Mouse (Mus musculus) neural tube, embryonic 15.5 days (tissue): ENCODE measurements around the gene Apbb2. TPM values are rescaled to one million over a fixed set of nuclear protein-coding genes. Genes with fewer than 3 reads are reported as not detected.
A peak's percentile ranks its signal among the peaks of the same experiment; 100 is the strongest.

Source experiments
- ATAC-seq: fragments of 200-750 bp; cut with Nextera tagmentation; 2 replicates; pipeline ENCODE4 v1.8.0; 2017; ENCODE audit warnings: mild to moderate bottlenecking, moderate TSS enrichment, moderate library complexity; ENCODE audit not compliant: low FRiP score
- H3K27ac ChIP-seq: fragments of 300-500 bp; sonication (generic); replicated peaks from 2 replicates; pipeline ENCODE4 v1.5.1; 2015; ENCODE audit warnings: mild to moderate bottlenecking, inconsistent platforms
- H3K27me3 ChIP-seq: fragments of 300-500 bp; sonication (generic); replicated peaks from 2 replicates; pipeline ENCODE4 v1.6.1; 2015; ENCODE audit warnings: inconsistent platforms
- H3K36me3 ChIP-seq: fragments of 300-500 bp; sonication (generic); 2 replicates; pipeline ENCODE4 v1.6.1; 2015; ENCODE audit warnings: inconsistent platforms
- H3K4me1 ChIP-seq: fragments of 300-500 bp; sonication (generic); 2 replicates; pipeline ENCODE4 v1.6.1; 2015; ENCODE audit warnings: inconsistent platforms
- H3K4me2 ChIP-seq: fragments of 300-500 bp; sonication (generic); 2 replicates; pipeline ENCODE4 v1.6.1; 2015; ENCODE audit warnings: inconsistent platforms, mild to moderate bottlenecking, moderate library complexity
- H3K4me3 ChIP-seq: fragments of 300-500 bp; sonication (generic); replicated peaks from 2 replicates; pipeline ENCODE4 v1.5.1; 2015; ENCODE audit warnings: mild to moderate bottlenecking, inconsistent platforms
- H3K9ac ChIP-seq: fragments of 300-500 bp; sonication (generic); replicated peaks from 2 replicates; pipeline ENCODE4 v1.6.1; 2015; ENCODE audit warnings: mild to moderate bottlenecking, inconsistent platforms
- H3K9me3 ChIP-seq: fragments of 300-500 bp; sonication (generic); replicated peaks from 2 replicates; pipeline ENCODE4 v1.6.1; 2016; ENCODE audit warnings: inconsistent platforms
- WGBS: fragments of 180-500 bp; shearing (Covaris S2); methylation state at CpG from one replicate; pipeline ENCODE4 v1.1.7; 2015; ENCODE audit warnings: mixed read lengths; 5-methylcytosine and 5-hydroxymethylcytosine counted together
- polyA plus RNA-seq: library from polyadenylated mRNA; unstranded; fragments of >200 nt; fragmentation: Nextera tagmentation; extraction: Ambion mirVana; gene quantifications from 2 replicates; pipeline ENCODE4 v1.2.1, GENCODE M21; 2015

Gene Apbb2
- polyA plus RNA-seq, 1 experiment from 2014 or later: 118 TPM

GRCm38 (mm10) chr5:66346756-66347155, 271.8 kb downstream of the Apbb2 start:
- no peaks in the 10 kb centered on the region for H3K9me3 ChIP-seq
- H3K4me2 ChIP-seq: no peak overlapping the region
- no peaks in the 10 kb centered on the region for H3K27me3 ChIP-seq
- H3K4me3 ChIP-seq: no peak overlapping the region
- no peak overlapping the region for H3K27ac ChIP-seq
- no peak for ATAC-seq
- WGBS: 90% methylated on average over 6 of the region's 6 CpGs
- H3K9ac ChIP-seq: no peak overlapping the region
- no peaks in the 10 kb centered on the region for H3K36me3 ChIP-seq
- H3K4me1 ChIP-seq: peaks cover 21% of the 10 kb centered on the region

- no peaks in the 10 kb centered on the region for H3K9me3 ChIP-seq
- H3K4me3 ChIP-seq: no peak overlapping the region
- H3K36me3 ChIP-seq: no peaks in the 10 kb centered on the region
- no peak overlapping the region for H3K9ac ChIP-seq
- no peak overlapping the region for H3K27ac ChIP-seq
- no peaks in the 10 kb centered on the region for H3K27me3 ChIP-seq
- no peak for ATAC-seq
- no peak overlapping the region for H3K4me2 ChIP-seq
- WGBS: 54% methylated on average over 3 of the region's 3 CpGs
- H3K4me1 ChIP-seq: peaks cover 36% of the 10 kb centered on the region
Observed at GRCm38 (mm10) chr5:66345140-66345539, 273.4 kb downstream of the Apbb2 start.

GRCm38 (mm10) chr5:66344182-66344581, 274.4 kb downstream of the Apbb2 start:
- no peak for ATAC-seq
- peaks cover 40% of the 10 kb centered on the region for H3K4me1 ChIP-seq
- no peak overlapping the region for H3K4me3 ChIP-seq
- no peaks in the 10 kb centered on the region for H3K9me3 ChIP-seq
- no peaks in the 10 kb centered on the region for H3K27me3 ChIP-seq
- no peaks in the 10 kb centered on the region for H3K36me3 ChIP-seq
- no peak overlapping the region for H3K4me2 ChIP-seq
- WGBS: 74% methylated on average over 2 of the region's 2 CpGs
- H3K9ac ChIP-seq: no peak overlapping the region
- no peak overlapping the region for H3K27ac ChIP-seq

GRCm38 (mm10) chr5:66342285-66342684, 276.3 kb downstream of the Apbb2 start:
- Histone ChIP-seq H3K27ac (no peak overlapping the region), H3K36me3 (no peaks in the 10 kb centered on the region), H3K9me3 (no peaks in the 10 kb centered on the region), H3K9ac (no peak overlapping the region), H3K4me3 (no peak overlapping the region), H3K27me3 (no peaks in the 10 kb centered on the region), H3K4me1 (peaks cover 51% of the 10 kb centered on the region), H3K4me2 (no peak overlapping the region)
- no peak for ATAC-seq
- WGBS: 70% methylated on average over 9 of the region's 9 CpGs

- no peaks in the 10 kb centered on the region for H3K27me3 ChIP-seq
- 45% methylated on average over 10 of the region's 10 CpGs for WGBS
- no peak for ATAC-seq
- peaks cover 55% of the 10 kb centered on the region for H3K4me1 ChIP-seq
- no peak overlapping the region for H3K27ac ChIP-seq
- no peak overlapping the region for H3K9ac ChIP-seq
- no peaks in the 10 kb centered on the region for H3K9me3 ChIP-seq
- H3K4me3 ChIP-seq: no peak overlapping the region
- H3K36me3 ChIP-seq: no peaks in the 10 kb centered on the region
- H3K4me2 ChIP-seq: no peak overlapping the region
Observed at GRCm38 (mm10) chr5:66341848-66342247, 276.7 kb downstream of the Apbb2 start.

- Histone ChIP-seq H3K9ac (no peak overlapping the region), H3K36me3 (no peaks in the 10 kb centered on the region), H3K4me1 (peaks cover 65% of the 10 kb centered on the region), H3K4me2 (peak overlapping the region; percentile 20), H3K27ac (peak overlapping the region; percentile 75), H3K27me3 (no peaks in the 10 kb centered on the region), H3K4me3 (no peak overlapping the region), H3K9me3 (no peaks in the 10 kb centered on the region)
- WGBS: 36% methylated on average over 17 of the region's 17 CpGs
- peak; percentile 29 for ATAC-seq
Observed at GRCm38 (mm10) chr5:66340356-66341102, 278.1 kb downstream of the Apbb2 start.

GRCm38 (mm10) chr5:66338583-66338982, 280.0 kb downstream of the Apbb2 start:
- Histone ChIP-seq H3K9me3 (no peaks in the 10 kb centered on the region), H3K4me1 (peaks cover 68% of the 10 kb centered on the region), H3K36me3 (no peaks in the 10 kb centered on the region), H3K27ac (no peak overlapping the region), H3K4me2 (no peak overlapping the region), H3K4me3 (no peak overlapping the region), H3K27me3 (no peaks in the 10 kb centered on the region), H3K9ac (no peak overlapping the region)
- no peak for ATAC-seq
- 34% methylated on average over 7 of the region's 7 CpGs for WGBS

- peak overlapping the region; percentile 70; the same call in 1 of the 2 replicates for H3K9ac ChIP-seq
- peak overlapping the region; percentile 85 for H3K4me2 ChIP-seq
- no peaks in the 10 kb centered on the region for H3K27me3 ChIP-seq
- H3K36me3 ChIP-seq: no peaks in the 10 kb centered on the region
- peak; percentile 40 for ATAC-seq
- H3K9me3 ChIP-seq: no peaks in the 10 kb centered on the region
- peak overlapping the region; percentile 83; the same call in 1 of the 2 replicates for H3K27ac ChIP-seq
- peaks cover 65% of the 10 kb centered on the region for H3K4me1 ChIP-seq
- WGBS: 21% methylated on average over 6 of the region's 6 CpGs
- peak overlapping the region; percentile 55 for H3K4me3 ChIP-seq
Observed at GRCm38 (mm10) chr5:66337969-66338345, 280.6 kb downstream of the Apbb2 start.

GRCm38 (mm10) chr5:66337025-66337968, 281.3 kb downstream of the Apbb2 start:
- peak overlapping the region; percentile 70 for H3K9ac ChIP-seq
- H3K4me1 ChIP-seq: peaks cover 65% of the 10 kb centered on the region
- peak overlapping the region; percentile 55 for H3K4me3 ChIP-seq
- peak overlapping the region; percentile 83 for H3K27ac ChIP-seq
- H3K9me3 ChIP-seq: no peaks in the 10 kb centered on the region
- H3K27me3 ChIP-seq: no peaks in the 10 kb centered on the region
- ATAC-seq: peak; percentile 73
- WGBS: 3% methylated on average over 38 of the region's 38 CpGs
- H3K4me2 ChIP-seq: peak overlapping the region; percentile 85
- no peaks in the 10 kb centered on the region for H3K36me3 ChIP-seq

- H3K4me3 ChIP-seq: no peak overlapping the region
- no peak overlapping the region for H3K9ac ChIP-seq
- 92% methylated on average over 6 of the region's 6 CpGs for WGBS
- H3K4me2 ChIP-seq: no peak overlapping the region
- no peak for ATAC-seq
- no peaks in the 10 kb centered on the region for H3K36me3 ChIP-seq
- H3K27me3 ChIP-seq: no peaks in the 10 kb centered on the region
- H3K27ac ChIP-seq: no peak overlapping the region
- H3K9me3 ChIP-seq: no peaks in the 10 kb centered on the region
- H3K4me1 ChIP-seq: peaks cover 41% of the 10 kb centered on the region
Observed at GRCm38 (mm10) chr5:66330806-66331205, 287.8 kb downstream of the Apbb2 start.

- H3K4me1 ChIP-seq: peaks cover 38% of the 10 kb centered on the region
- 67% methylated on average over 7 of the region's 7 CpGs for WGBS
- no peak overlapping the region for H3K9ac ChIP-seq
- peak overlapping the region; percentile 50 for H3K4me2 ChIP-seq
- H3K27ac ChIP-seq: peak overlapping the region; percentile 84
- no peak overlapping the region for H3K4me3 ChIP-seq
- H3K9me3 ChIP-seq: no peaks in the 10 kb centered on the region
- H3K36me3 ChIP-seq: no peaks in the 10 kb centered on the region
- no peak for ATAC-seq
- H3K27me3 ChIP-seq: no peaks in the 10 kb centered on the region
Observed at GRCm38 (mm10) chr5:66328766-66329165, 289.8 kb downstream of the Apbb2 start.
